Mouse (Mus musculus): ENCODE data around the gene Tbx1. TPM values are rescaled to one million over a fixed set of nuclear protein-coding genes. Genes with fewer than 3 reads are reported as not detected.

Gene Tbx1
- polyA plus RNA-seq, 1 experiment: not detected

GRCm38 (mm10) chr16:18583673-18584357, 6.7 kb downstream of the Tbx1 start:
- no peak overlapping the region for H3K27ac ChIP-seq (ENCODE audit: control insufficient read depth, insufficient read depth, low read depth, low read length, poor library complexity)
- H3K4me3 ChIP-seq (replicated peaks; ENCODE audit: control insufficient read depth, low read depth, low read length): no peak overlapping the region
- TF ChIP-seq POLR2A (IDR thresholded peaks at IDR 0.05; ENCODE audit: borderline replicate concordance, control insufficient read depth, low read depth, low read length) (no peak), CTCF (IDR thresholded peaks at IDR 0.05; ENCODE audit: control insufficient read depth, insufficient read depth, low read length) (no peak)
- 66% methylated on average over 10 of the region's 10 CpGs for WGBS
- no peaks in the 10 kb centered on the region for H3K4me1 ChIP-seq (ENCODE audit: control insufficient read depth, insufficient read depth, low read length)

GRCm38 (mm10) chr16:18583169-18583568, 7.3 kb downstream of the Tbx1 start:
- no peak for TF ChIP-seq POLR2A (IDR thresholded peaks at IDR 0.05; ENCODE audit: borderline replicate concordance, control insufficient read depth, low read depth, low read length)
- no peak for TF ChIP-seq CTCF (IDR thresholded peaks at IDR 0.05; ENCODE audit: control insufficient read depth, insufficient read depth, low read length)
- Histone ChIP-seq H3K4me3 (replicated peaks; ENCODE audit: control insufficient read depth, low read depth, low read length) (no peak overlapping the region), H3K4me1 (ENCODE audit: control insufficient read depth, insufficient read depth, low read length) (no peaks in the 10 kb centered on the region), H3K27ac (ENCODE audit: control insufficient read depth, insufficient read depth, low read depth, low read length, poor library complexity) (no peak overlapping the region)
- 61% methylated on average over 10 of the region's 10 CpGs for WGBS

- WGBS: 4% methylated on average over 67 of the region's 67 CpGs
- Histone ChIP-seq H3K4me3 (replicated peaks; ENCODE audit: control insufficient read depth, low read depth, low read length) (no peak overlapping the region), H3K4me1 (ENCODE audit: control insufficient read depth, insufficient read depth, low read length) (no peaks in the 10 kb centered on the region), H3K27ac (ENCODE audit: control insufficient read depth, insufficient read depth, low read depth, low read length, poor library complexity) (no peak overlapping the region)
- TF ChIP-seq POLR2A (IDR thresholded peaks at IDR 0.05; ENCODE audit: borderline replicate concordance, control insufficient read depth, low read depth, low read length) (no peak), CTCF (IDR thresholded peaks at IDR 0.05; ENCODE audit: control insufficient read depth, insufficient read depth, low read length) (no peak)
Measured at GRCm38 (mm10) chr16:18582426-18583148, 7.9 kb downstream of the Tbx1 start.

GRCm38 (mm10) chr16:18581623-18582205, 8.8 kb downstream of the Tbx1 start:
- 2% methylated on average over 66 of the region's 66 CpGs for WGBS
- no peak for TF ChIP-seq POLR2A (IDR thresholded peaks at IDR 0.05; ENCODE audit: borderline replicate concordance, control insufficient read depth, low read depth, low read length)
- TF ChIP-seq CTCF (IDR thresholded peaks at IDR 0.05; ENCODE audit: control insufficient read depth, insufficient read depth, low read length): no peak
- Histone ChIP-seq H3K27ac (ENCODE audit: control insufficient read depth, insufficient read depth, low read depth, low read length, poor library complexity) (no peak overlapping the region), H3K4me3 (replicated peaks; ENCODE audit: control insufficient read depth, low read depth, low read length) (no peak overlapping the region), H3K4me1 (ENCODE audit: control insufficient read depth, insufficient read depth, low read length) (no peaks in the 10 kb centered on the region)

- Histone ChIP-seq H3K4me3 (replicated peaks; ENCODE audit: control insufficient read depth, low read depth, low read length) (no peak overlapping the region), H3K27ac (ENCODE audit: control insufficient read depth, insufficient read depth, low read depth, low read length, poor library complexity) (no peak overlapping the region), H3K4me1 (ENCODE audit: control insufficient read depth, insufficient read depth, low read length) (no peaks in the 10 kb centered on the region)
- TF ChIP-seq CTCF (IDR thresholded peaks at IDR 0.05; ENCODE audit: control insufficient read depth, insufficient read depth, low read length) (no peak), POLR2A (IDR thresholded peaks at IDR 0.05; ENCODE audit: borderline replicate concordance, control insufficient read depth, low read depth, low read length) (no peak)
- 9% methylated on average over 21 of the region's 21 CpGs for WGBS
Measured at GRCm38 (mm10) chr16:18581050-18581622, 9.3 kb downstream of the Tbx1 start.

- H3K4me3 ChIP-seq (replicated peaks; ENCODE audit: control insufficient read depth, low read depth, low read length): no peak overlapping the region
- no peak for TF ChIP-seq POLR2A (IDR thresholded peaks at IDR 0.05; ENCODE audit: borderline replicate concordance, control insufficient read depth, low read depth, low read length)
- TF ChIP-seq CTCF (IDR thresholded peaks at IDR 0.05; ENCODE audit: control insufficient read depth, insufficient read depth, low read length): no peak
- H3K4me1 ChIP-seq (ENCODE audit: control insufficient read depth, insufficient read depth, low read length): no peaks in the 10 kb centered on the region
- WGBS: 65% methylated on average over 2 of the region's 2 CpGs
- no peak overlapping the region for H3K27ac ChIP-seq (ENCODE audit: control insufficient read depth, insufficient read depth, low read depth, low read length, poor library complexity)
Measured at GRCm38 (mm10) chr16:18580389-18580788, 10.1 kb downstream of the Tbx1 start.

- H3K4me1 ChIP-seq (ENCODE audit: control insufficient read depth, insufficient read depth, low read length): no peaks in the 10 kb centered on the region
- no peak overlapping the region; the same call in 1 of the 2 replicates for H3K27ac ChIP-seq (ENCODE audit: control insufficient read depth, insufficient read depth, low read depth, low read length, poor library complexity)
- no peak overlapping the region for H3K4me3 ChIP-seq (replicated peaks; ENCODE audit: control insufficient read depth, low read depth, low read length)
- WGBS: 30% methylated on average over 5 of the region's 5 CpGs
- TF ChIP-seq CTCF (IDR thresholded peaks at IDR 0.05; ENCODE audit: control insufficient read depth, insufficient read depth, low read length): no peak
Measured at GRCm38 (mm10) chr16:18577599-18578160, 12.8 kb downstream of the Tbx1 start.

- no peak overlapping the region for H3K4me3 ChIP-seq (replicated peaks; ENCODE audit: control insufficient read depth, low read depth, low read length)
- 29% methylated on average over 3 of the region's 3 CpGs for WGBS
Measured at GRCm38 (mm10) chr16:18577071-18577470, 13.4 kb downstream of the Tbx1 start.

More at GRCm38 (mm10) chr16:18577071-18577470, 13.4 kb downstream of the Tbx1 start:
- no peaks in the 10 kb centered on the region for H3K4me1 ChIP-seq (ENCODE audit: control insufficient read depth, insufficient read depth, low read length)
- H3K27ac ChIP-seq (ENCODE audit: control insufficient read depth, insufficient read depth, low read depth, low read length, poor library complexity): no peak overlapping the region
- TF ChIP-seq CTCF (IDR thresholded peaks at IDR 0.05; ENCODE audit: control insufficient read depth, insufficient read depth, low read length) (no peak), POLR2A (IDR thresholded peaks at IDR 0.05; ENCODE audit: borderline replicate concordance, control insufficient read depth, low read depth, low read length) (no peak)

All from bone marrow, adult 2 months (tissue).